Mouse (Mus musculus) embryonic fibroblast, embryonic 13.5 days (primary cell): ENCODE results near the gene Acvr1. TPM values are rescaled to one million over a fixed set of nuclear protein-coding genes. Genes with fewer than 3 reads are reported as not detected.

Source experiments
- H3K27ac ChIP-seq: 2 replicates; pipeline ENCODE4 v1.5.1; 2012; ENCODE audit warnings: low read length, control low read depth, inconsistent platforms; ENCODE audit not compliant: insufficient read depth
- H3K4me1 ChIP-seq: 2 replicates; pipeline ENCODE4 v1.6.1; 2011; ENCODE audit warnings: low read length; ENCODE audit not compliant: control insufficient read depth, insufficient read depth
- H3K4me3 ChIP-seq: 2 replicates; pipeline ENCODE4 v1.5.1; 2011; ENCODE audit warnings: mild to moderate bottlenecking, control low read depth, low read length; ENCODE audit not compliant: insufficient read depth
- CTCF ChIP-seq: IDR thresholded peaks from 2 replicates; pipeline ENCODE4 v1.5.1; 2011; ENCODE audit warnings: mild to moderate bottlenecking, control low read depth, low read length, moderate library complexity, borderline replicate concordance; ENCODE audit not compliant: insufficient read depth
- POLR2A ChIP-seq: IDR thresholded peaks from 2 replicates; pipeline ENCODE4 v1.6.1; 2011; ENCODE audit warnings: low read depth, mild to moderate bottlenecking, control low read depth, low read length, moderate library complexity
- polyA plus RNA-seq: library from polyadenylated mRNA; stranded (reverse); fragments of >200 nt; gene quantifications from 2 replicates; pipeline ENCODE4 v1.2.4, GENCODE M21; 2011; ENCODE audit warnings: low read depth; ENCODE audit not compliant: missing spikeins, insufficient read length

The Acvr1 gene
- polyA plus RNA-seq, 1 experiment: 57.1 TPM

- H3K4me1 ChIP-seq: peaks cover 6% of the 10 kb centered on the region; the same call in 1 of the 2 replicates
- TF ChIP-seq POLR2A (no peak), CTCF (no peak)
- H3K4me3 ChIP-seq: no peak overlapping the region
- no peak overlapping the region for H3K27ac ChIP-seq
These were observed 28.8 kb downstream of the Acvr1 start for GRCm38 (mm10) chr2:58538196-58538595.

- Histone ChIP-seq H3K4me3 (no peak overlapping the region), H3K4me1 (peaks cover 8% of the 10 kb centered on the region; the same call in 1 of the 2 replicates), H3K27ac (no peak overlapping the region)
- TF ChIP-seq POLR2A: no peak
- TF ChIP-seq CTCF: no peak
These were observed 30.2 kb downstream of the Acvr1 start for GRCm38 (mm10) chr2:58536796-58537195.

- Histone ChIP-seq H3K4me1 (peaks cover 8% of the 10 kb centered on the region; the same call in 1 of the 2 replicates), H3K4me3 (no peak overlapping the region), H3K27ac (no peak overlapping the region)
- TF ChIP-seq POLR2A (no peak), CTCF (no peak)
These were observed 31.7 kb downstream of the Acvr1 start for GRCm38 (mm10) chr2:58535233-58535632.

GRCm38 (mm10) chr2:58534379-58534778, 32.6 kb downstream of the Acvr1 start:
- H3K4me3 ChIP-seq: no peak overlapping the region
- H3K27ac ChIP-seq: no peak overlapping the region
- no peak for TF ChIP-seq POLR2A
- TF ChIP-seq CTCF: no peak
- H3K4me1 ChIP-seq: peaks cover 8% of the 10 kb centered on the region; the same call in 1 of the 2 replicates

GRCm38 (mm10) chr2:58533521-58534001, 33.4 kb downstream of the Acvr1 start:
- H3K4me1 ChIP-seq: peaks cover 8% of the 10 kb centered on the region; the same call in 1 of the 2 replicates
- TF ChIP-seq POLR2A: no peak
- peak overlapping the region; percentile 14 for H3K27ac ChIP-seq
- no peak overlapping the region for H3K4me3 ChIP-seq

GRCm38 (mm10) chr2:58532260-58532850, 34.6 kb downstream of the Acvr1 start:
- peaks cover 8% of the 10 kb centered on the region; the same call in 1 of the 2 replicates for H3K4me1 ChIP-seq
- no peak overlapping the region for H3K4me3 ChIP-seq
- TF ChIP-seq POLR2A (no peak), CTCF (no peak)
- H3K27ac ChIP-seq: no peak overlapping the region

GRCm38 (mm10) chr2:58530521-58530920, 36.4 kb downstream of the Acvr1 start:
- Histone ChIP-seq H3K27ac (no peak overlapping the region), H3K4me3 (no peak overlapping the region), H3K4me1 (peaks cover 8% of the 10 kb centered on the region; the same call in 1 of the 2 replicates)
- TF ChIP-seq POLR2A: no peak
- no peak for TF ChIP-seq CTCF

GRCm38 (mm10) chr2:58529860-58530440, 37.0 kb downstream of the Acvr1 start:
- TF ChIP-seq POLR2A (no peak), CTCF (no peak)
- no peak overlapping the region for H3K27ac ChIP-seq
- no peak overlapping the region for H3K4me3 ChIP-seq
- H3K4me1 ChIP-seq: peaks cover 8% of the 10 kb centered on the region; the same call in 1 of the 2 replicates

GRCm38 (mm10) chr2:58529384-58529783, 37.6 kb downstream of the Acvr1 start:
- Histone ChIP-seq H3K4me1 (peaks cover 8% of the 10 kb centered on the region; the same call in 1 of the 2 replicates), H3K27ac (no peak overlapping the region)
- TF ChIP-seq POLR2A (no peak), CTCF (no peak)

GRCm38 (mm10) chr2:58527786-58528185, 39.2 kb downstream of the Acvr1 start:
- no peak for TF ChIP-seq CTCF
- TF ChIP-seq POLR2A: no peak
- H3K4me1 ChIP-seq: no peaks in the 10 kb centered on the region
- H3K27ac ChIP-seq: no peak overlapping the region
- no peak overlapping the region for H3K4me3 ChIP-seq

More at GRCm38 (mm10) chr2:58529384-58529783, 37.6 kb downstream of the Acvr1 start:
- no peak overlapping the region for H3K4me3 ChIP-seq

- TF ChIP-seq POLR2A: no peak
- no peak for TF ChIP-seq CTCF
- H3K4me1 ChIP-seq: no peaks in the 10 kb centered on the region
- no peak overlapping the region for H3K4me3 ChIP-seq
- no peak overlapping the region for H3K27ac ChIP-seq
These were observed 42.6 kb downstream of the Acvr1 start for GRCm38 (mm10) chr2:58524356-58524755.
